Mouse (Mus musculus) heart, embryonic 10.5 days (tissue): Measurements from ENCODE around the gene Cyth1. TPM values are rescaled to one million over a fixed set of nuclear protein-coding genes. Genes with fewer than 3 reads are reported as not detected.

Experiments used
- DNase-seq: peaks from one replicate; pipeline ENCODE4 v3.0.0-alpha.2; 2017; ENCODE audit warnings: low spot score
- H3K27ac ChIP-seq: fragments of 300-500 bp; sonication (generic); 2 replicates; pipeline ENCODE4 v1.5.1; 2016; ENCODE audit warnings: mild to moderate bottlenecking
- H3K27me3 ChIP-seq: fragments of 300-500 bp; sonication (generic); 2 replicates; pipeline ENCODE4 v1.6.1; 2016; ENCODE audit warnings: mild to moderate bottlenecking; ENCODE audit not compliant: poor library complexity, insufficient read depth, severe bottlenecking
- H3K36me3 ChIP-seq: fragments of 300-500 bp; sonication (generic); 2 replicates; pipeline ENCODE4 v1.6.1; 2016; ENCODE audit warnings: mild to moderate bottlenecking, moderate library complexity
- H3K4me1 ChIP-seq: fragments of 300-500 bp; sonication (generic); 2 replicates; pipeline ENCODE4 v1.6.1; 2016; ENCODE audit warnings: mild to moderate bottlenecking
- H3K4me3 ChIP-seq: fragments of 300-500 bp; sonication (generic); 2 replicates; pipeline ENCODE4 v1.5.1; 2016; ENCODE audit warnings: mild to moderate bottlenecking, moderate library complexity
- H3K9me3 ChIP-seq: fragments of 300-500 bp; sonication (generic); 2 replicates; pipeline ENCODE4 v1.6.1; 2016; ENCODE audit warnings: mild to moderate bottlenecking, moderate library complexity
- WGBS: fragments of 180-500 bp; shearing (Covaris S2); methylation state at CpG from one replicate; pipeline ENCODE4 v1.1.7; 2016; 5-methylcytosine and 5-hydroxymethylcytosine counted together
- polyA plus RNA-seq: library from polyadenylated mRNA; unstranded; fragments of >200 nt; fragmentation: Nextera tagmentation; extraction: Ambion mirVana; gene quantifications from 2 replicates; pipeline ENCODE4 v1.2.1, GENCODE M21; 2016

The Cyth1 gene
- polyA plus RNA-seq: 15.5 and 15.6 TPM in 2 replicates

DNA sequence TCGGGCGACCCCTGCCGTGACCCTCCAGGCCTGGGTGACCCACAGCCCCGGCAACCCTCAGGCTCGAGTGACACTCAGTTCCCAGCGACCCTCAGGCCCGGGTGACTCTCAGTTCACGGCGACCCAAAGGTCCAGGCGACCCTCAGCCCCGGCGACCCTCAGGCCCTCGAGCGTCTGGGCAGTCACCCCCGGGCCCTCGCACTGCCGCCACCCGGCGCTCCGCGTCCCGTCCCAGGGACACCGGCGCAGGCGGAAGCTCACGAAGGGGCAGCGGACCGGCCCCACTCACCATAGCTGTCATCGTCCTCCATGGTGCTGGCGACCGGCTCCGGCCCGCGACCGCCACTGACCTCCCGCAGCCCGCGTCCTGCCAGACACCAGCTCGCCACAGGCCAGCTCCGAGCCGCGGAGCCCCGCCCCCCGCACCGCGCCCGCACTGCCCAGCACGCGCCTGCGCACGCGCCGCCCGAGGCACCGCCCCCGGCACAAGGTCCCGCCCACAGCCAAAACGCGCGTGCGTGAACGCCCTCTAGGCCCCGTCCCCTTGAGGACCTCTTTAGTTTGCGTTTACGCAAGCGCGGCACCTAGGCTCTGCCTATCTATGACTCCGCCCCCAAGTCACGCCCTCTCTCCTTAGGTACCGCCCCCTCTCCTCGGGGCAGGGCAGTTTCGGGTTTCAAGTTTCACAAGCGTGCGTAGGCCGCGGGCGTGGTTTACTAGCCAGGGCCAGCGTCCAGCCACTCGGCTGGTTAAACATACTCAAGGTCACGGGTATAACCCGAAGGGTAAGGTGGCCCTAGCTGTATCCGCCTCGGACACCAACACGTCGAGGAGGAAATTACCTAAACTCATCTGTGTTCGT lies at the start of gene Cyth1:
Gene Cyth1, minus strand, starts transcription at position 443 of the 862 bp plus-strand sequence.
- Histone ChIP-seq H3K4me3 (peak within 1 kb of the TSS; percentile 86), H3K27me3 (no peaks in the 10 kb centered on the region), H3K4me1 (peaks cover 33% of the 10 kb centered on the region), H3K27ac (peak within 1 kb of the TSS; percentile 93), H3K36me3 (no peaks in the 10 kb centered on the region), H3K9me3 (no peaks in the 10 kb centered on the region)
- under 1% methylated on average over 86 of the region's 86 CpGs for WGBS
- DNase-seq: peak; percentile 100

DNA sequence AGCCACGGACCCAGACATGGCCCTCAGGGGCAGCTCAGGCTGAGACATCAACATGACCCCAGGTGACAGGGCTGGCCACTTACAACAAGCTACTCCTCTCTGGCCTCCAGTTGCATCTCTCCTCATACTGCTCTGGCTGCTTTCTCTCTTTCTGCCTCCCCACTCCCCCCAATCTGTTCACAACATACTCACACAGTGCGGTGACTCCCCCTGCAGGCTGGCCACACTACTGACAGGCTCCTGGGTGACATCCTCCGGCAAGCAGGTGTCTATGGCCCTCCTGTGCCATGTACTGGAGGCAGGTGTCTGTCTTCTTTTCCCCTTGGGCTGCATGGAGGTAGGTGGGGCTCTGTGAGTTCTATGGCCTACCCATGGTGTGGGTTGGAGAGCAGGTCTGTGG lies 49.6 kb upstream of the Cyth1 start:
- H3K27me3 ChIP-seq: no peaks in the 10 kb centered on the region
- no peak overlapping the region for H3K4me3 ChIP-seq
- H3K4me1 ChIP-seq: no peaks in the 10 kb centered on the region
- no peak overlapping the region for H3K27ac ChIP-seq
- 72% methylated on average over 3 of the region's 3 CpGs for WGBS
- DNase-seq: no peak
- H3K36me3 ChIP-seq: peaks cover 15% of the 10 kb centered on the region
- H3K9me3 ChIP-seq: no peaks in the 10 kb centered on the region

DNA sequence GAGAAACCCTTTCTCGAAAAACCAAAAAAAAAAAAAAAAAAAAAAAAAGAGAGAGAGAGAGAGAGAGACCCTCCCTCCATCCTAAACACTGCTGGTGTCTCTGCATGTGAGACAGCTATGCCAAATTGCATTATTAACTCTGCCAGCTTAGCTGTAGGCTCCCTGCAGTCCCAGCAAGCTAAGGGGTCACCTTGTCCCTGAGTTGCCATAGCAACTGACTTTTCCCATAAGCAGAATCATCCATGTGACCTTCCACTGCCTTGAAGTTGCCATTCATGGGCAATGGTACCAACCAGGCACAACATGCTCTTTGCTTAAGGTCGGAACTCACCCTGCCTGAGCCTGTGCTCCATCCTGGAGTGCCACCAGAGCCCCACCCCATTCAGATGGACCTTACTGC lies 46.6 kb upstream of the Cyth1 start:
- Histone ChIP-seq H3K4me1 (peaks cover 7% of the 10 kb centered on the region; the same call in 1 of the 2 replicates), H3K9me3 (no peaks in the 10 kb centered on the region), H3K27ac (no peak overlapping the region), H3K27me3 (no peaks in the 10 kb centered on the region), H3K4me3 (no peak overlapping the region), H3K36me3 (no peaks in the 10 kb centered on the region)
- DNase-seq: no peak
- 70% methylated on average over 2 of the region's 2 CpGs for WGBS

- Histone ChIP-seq H3K27me3 (no peaks in the 10 kb centered on the region), H3K4me1 (peaks cover 17% of the 10 kb centered on the region), H3K36me3 (peaks cover 2% of the 10 kb centered on the region; the same call in 1 of the 2 replicates), H3K27ac (no peak overlapping the region), H3K4me3 (no peak overlapping the region), H3K9me3 (no peaks in the 10 kb centered on the region)
- 71% methylated on average over 6 of the region's 6 CpGs for WGBS
- no peak for DNase-seq
These were observed 44.3 kb upstream of the Cyth1 start for GRCm38 (mm10) chr11:118292671-118293070.

DNA sequence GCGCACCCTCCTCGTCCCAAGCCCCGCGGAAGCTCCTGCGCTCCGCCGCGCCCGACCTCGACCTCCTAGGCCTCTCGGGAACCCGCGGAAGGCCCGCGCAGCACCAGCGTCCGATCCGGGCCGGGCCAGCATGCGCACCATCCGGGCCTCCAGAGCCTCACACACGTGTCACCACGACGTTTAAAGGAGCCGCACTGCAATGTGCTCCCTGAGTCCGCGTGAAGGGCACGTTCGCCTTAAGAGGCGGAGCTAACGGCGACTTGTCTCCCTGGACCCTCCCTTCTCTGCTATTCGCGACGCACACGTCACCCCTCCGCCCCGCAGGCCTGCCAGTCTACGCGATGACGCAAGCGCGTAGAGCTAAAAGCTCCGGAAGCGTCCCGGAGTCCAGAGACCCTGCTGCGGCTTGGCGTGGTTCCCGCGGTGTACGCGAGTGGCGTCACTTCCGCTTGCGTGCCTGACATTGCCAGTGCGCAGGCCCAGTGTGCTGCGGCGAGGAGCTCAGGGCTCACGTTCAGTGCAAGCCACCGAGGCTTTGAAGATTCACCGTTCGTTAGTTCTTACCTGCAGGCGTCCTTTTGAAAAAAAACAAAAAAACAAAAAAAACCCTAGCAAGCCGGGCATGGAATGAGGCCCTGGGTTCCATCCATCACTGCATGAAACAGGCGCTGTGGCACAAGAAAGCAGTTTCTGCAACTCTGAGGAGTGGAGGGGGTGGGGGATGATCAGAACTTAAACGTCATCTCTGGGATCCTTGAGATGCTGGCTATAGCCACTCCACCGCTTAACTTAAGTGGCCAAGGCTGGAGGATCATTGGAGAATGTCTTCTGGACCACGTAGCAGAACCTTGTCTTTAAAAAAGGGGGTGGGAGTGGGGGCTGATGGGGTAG lies 41.9 kb upstream of the Cyth1 start, which contains the start of gene Usp36:
Gene Usp36, minus strand, starts transcription at position 246 of the 891 bp plus-strand sequence.
- DNase-seq: peak; percentile 100
- under 1% methylated on average over 68 of the region's 68 CpGs for WGBS
- H3K27ac ChIP-seq: peak within 1 kb of the TSS; percentile 90
- H3K27me3 ChIP-seq: no peaks in the 10 kb centered on the region
- H3K9me3 ChIP-seq: no peaks in the 10 kb centered on the region
- peaks cover 19% of the 10 kb centered on the region for H3K4me1 ChIP-seq
- H3K36me3 ChIP-seq: peaks cover 26% of the 10 kb centered on the region
- H3K4me3 ChIP-seq: peak within 1 kb of the TSS; percentile 77

GRCm38 (mm10) chr11:118289562-118289961 lies 41.2 kb upstream of the Cyth1 start:
- Histone ChIP-seq H3K9me3 (no peaks in the 10 kb centered on the region), H3K27me3 (no peaks in the 10 kb centered on the region), H3K4me3 (peak overlapping the region; percentile 77), H3K4me1 (peaks cover 19% of the 10 kb centered on the region), H3K36me3 (peaks cover 33% of the 10 kb centered on the region), H3K27ac (peak overlapping the region; percentile 90)
- under 1% methylated on average over 22 of the region's 22 CpGs for WGBS
- DNase-seq: no peak

DNA sequence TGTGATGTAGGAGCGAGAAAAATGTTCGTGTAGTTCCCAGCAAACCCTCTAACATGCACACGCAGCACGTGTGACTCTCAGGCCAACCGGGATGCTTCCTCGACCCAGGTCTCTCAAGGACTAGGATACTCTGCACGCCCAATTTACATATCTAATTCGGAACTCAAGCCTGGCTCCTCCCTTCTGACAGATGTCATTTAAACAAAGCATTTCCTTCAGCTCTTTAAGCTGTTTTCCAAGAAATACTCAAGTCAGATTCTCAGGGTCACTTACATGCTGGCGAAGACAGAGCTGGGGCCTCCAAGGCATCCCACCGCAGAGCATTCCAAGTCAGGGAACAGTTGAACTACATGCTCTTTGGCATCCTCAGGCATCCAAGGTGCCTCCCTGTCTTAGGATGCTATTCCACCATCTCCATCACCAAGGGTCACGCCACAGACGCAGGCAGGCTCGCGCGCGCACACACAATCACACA lies 40.7 kb upstream of the Cyth1 start:
- Histone ChIP-seq H3K27me3 (no peaks in the 10 kb centered on the region), H3K4me1 (peaks cover 19% of the 10 kb centered on the region), H3K9me3 (no peaks in the 10 kb centered on the region), H3K4me3 (peak overlapping the region; percentile 77), H3K27ac (peak overlapping the region; percentile 90), H3K36me3 (peaks cover 38% of the 10 kb centered on the region)
- WGBS: 2% methylated on average over 16 of the region's 16 CpGs
- DNase-seq: no peak

DNA sequence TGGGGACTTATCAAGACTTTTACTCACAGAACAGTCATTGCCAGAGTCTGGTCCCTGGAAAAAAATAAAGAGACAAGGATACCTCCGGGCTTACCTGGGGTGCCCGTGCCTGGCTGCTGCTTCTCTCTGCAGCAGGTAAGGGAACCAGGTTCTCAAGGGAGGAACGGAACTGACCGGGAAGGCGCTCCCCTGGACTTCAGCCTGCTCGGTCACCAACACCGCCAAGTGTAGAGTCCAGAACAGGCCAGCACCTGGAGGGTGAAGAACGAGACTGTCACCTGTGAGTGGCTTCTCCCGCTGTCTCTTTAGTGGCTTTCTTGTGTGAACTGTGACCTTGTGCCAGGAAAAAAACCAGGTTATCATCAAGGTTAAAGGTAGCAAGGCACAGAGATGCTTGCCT lies 39.2 kb upstream of the Cyth1 start:
- no peak overlapping the region for H3K4me3 ChIP-seq
- H3K27ac ChIP-seq: no peak overlapping the region; the same call in 1 of the 2 replicates
- H3K9me3 ChIP-seq: no peaks in the 10 kb centered on the region
- WGBS: 93% methylated on average over 9 of the region's 9 CpGs
- H3K36me3 ChIP-seq: peaks cover 53% of the 10 kb centered on the region
- no peak for DNase-seq
- no peaks in the 10 kb centered on the region for H3K27me3 ChIP-seq
- peaks cover 19% of the 10 kb centered on the region for H3K4me1 ChIP-seq

- no peak for DNase-seq
- 91% methylated on average over 9 of the region's 9 CpGs for WGBS
- peaks cover 64% of the 10 kb centered on the region for H3K36me3 ChIP-seq
- H3K27me3 ChIP-seq: no peaks in the 10 kb centered on the region
- no peaks in the 10 kb centered on the region for H3K9me3 ChIP-seq
- H3K4me3 ChIP-seq: no peak overlapping the region
- H3K27ac ChIP-seq: no peak overlapping the region
- peaks cover 19% of the 10 kb centered on the region for H3K4me1 ChIP-seq
These were observed 38.0 kb upstream of the Cyth1 start for GRCm38 (mm10) chr11:118286434-118286833.

DNA sequence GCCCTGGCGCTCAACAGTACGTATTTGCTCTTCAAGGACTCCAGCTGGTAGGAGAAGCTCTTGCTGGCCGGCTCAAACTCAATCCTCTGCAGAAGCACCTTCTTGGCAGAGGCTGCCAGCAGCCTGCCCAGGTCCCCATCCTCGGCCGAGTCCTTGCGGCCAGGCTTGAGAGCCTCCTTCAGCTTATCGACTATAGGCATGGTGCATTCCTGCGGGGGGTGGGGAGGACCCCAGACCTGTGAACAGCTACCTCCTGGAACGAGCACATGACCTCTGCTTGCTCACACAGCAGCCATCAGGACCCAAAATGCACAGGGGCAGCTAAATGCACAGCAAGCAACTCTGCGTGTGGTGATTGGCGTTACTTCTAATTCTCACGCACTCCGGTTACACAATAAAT lies 37.4 kb upstream of the Cyth1 start:
- peaks cover 71% of the 10 kb centered on the region for H3K36me3 ChIP-seq
- H3K4me1 ChIP-seq: peaks cover 16% of the 10 kb centered on the region
- H3K4me3 ChIP-seq: no peak overlapping the region
- H3K9me3 ChIP-seq: no peaks in the 10 kb centered on the region
- 84% methylated on average over 13 of the region's 13 CpGs for WGBS
- no peak for DNase-seq
- no peaks in the 10 kb centered on the region for H3K27me3 ChIP-seq
- no peak overlapping the region for H3K27ac ChIP-seq

GRCm38 (mm10) chr11:118280218-118280617 lies 31.8 kb upstream of the Cyth1 start:
- Histone ChIP-seq H3K4me3 (no peak overlapping the region), H3K27ac (no peak overlapping the region), H3K27me3 (no peaks in the 10 kb centered on the region), H3K9me3 (no peaks in the 10 kb centered on the region), H3K4me1 (no peaks in the 10 kb centered on the region), H3K36me3 (peaks cover 100% of the 10 kb centered on the region)
- WGBS: 93% methylated on average over 3 of the region's 3 CpGs
- no peak for DNase-seq

DNA sequence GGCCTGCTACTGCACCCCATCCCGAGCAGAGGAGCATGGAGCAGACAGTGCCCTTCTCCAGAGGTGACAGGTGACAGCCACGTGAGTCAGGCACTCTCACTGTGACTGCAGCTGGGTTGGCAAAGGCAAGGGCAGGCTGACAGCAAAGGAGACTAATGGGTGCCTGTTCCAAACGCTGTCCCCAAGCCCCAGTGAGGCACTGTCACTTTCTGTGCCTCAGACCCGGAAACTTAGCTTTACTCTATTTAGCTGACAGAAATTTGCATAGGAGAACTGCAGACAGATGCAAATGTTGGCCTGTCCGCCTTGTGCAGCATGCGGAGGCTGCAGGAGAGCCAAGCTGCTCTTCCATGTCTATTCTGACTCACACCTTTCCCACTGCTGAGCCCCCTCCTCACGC lies 27.9 kb upstream of the Cyth1 start:
- WGBS: 89% methylated on average over 7 of the region's 7 CpGs
- no peak overlapping the region for H3K4me3 ChIP-seq
- no peaks in the 10 kb centered on the region for H3K4me1 ChIP-seq
- H3K27me3 ChIP-seq: no peaks in the 10 kb centered on the region
- no peak for DNase-seq
- no peak overlapping the region for H3K27ac ChIP-seq
- no peaks in the 10 kb centered on the region for H3K9me3 ChIP-seq
- H3K36me3 ChIP-seq: peaks cover 100% of the 10 kb centered on the region

DNA sequence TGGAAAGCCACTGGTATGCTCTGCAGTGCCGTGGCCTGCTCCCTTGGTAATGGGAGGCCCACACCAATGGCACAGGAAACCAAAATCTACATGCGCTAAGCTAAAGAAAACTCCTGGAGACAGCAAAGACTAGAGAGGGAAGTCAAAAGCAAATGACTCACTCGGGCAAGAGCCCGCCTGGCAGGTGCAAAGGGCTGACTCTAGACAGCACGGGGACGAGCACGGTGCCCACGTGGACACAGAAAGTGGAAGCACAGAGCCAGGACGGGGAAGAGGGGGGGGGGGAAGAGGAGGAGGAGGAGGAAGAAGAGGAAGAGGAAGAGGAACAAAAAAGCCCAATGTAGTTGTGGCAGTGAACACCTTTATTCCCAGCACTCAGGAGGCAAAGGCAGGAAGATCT lies 26.7 kb upstream of the Cyth1 start:
- Histone ChIP-seq H3K9me3 (no peaks in the 10 kb centered on the region), H3K4me1 (no peaks in the 10 kb centered on the region), H3K4me3 (no peak overlapping the region), H3K27me3 (no peaks in the 10 kb centered on the region), H3K27ac (no peak overlapping the region), H3K36me3 (peaks cover 98% of the 10 kb centered on the region)
- no peak for DNase-seq
- 97% methylated on average over 9 of the region's 9 CpGs for WGBS
